Mouse (Mus musculus) T-helper 2 cell (primary cell): ENCODE measurements around the gene Nfib.

ENCODE experiments used
- in situ Hi-C: fragments of 300-600 bp; cut with MboI, MseI; formaldehyde crosslinking; loops from one replicate; pipeline ENCODE4 v1.15.1; 2025; ENCODE audit warnings: high pct_unique_total_duplicates

Nfib gene

DNA sequence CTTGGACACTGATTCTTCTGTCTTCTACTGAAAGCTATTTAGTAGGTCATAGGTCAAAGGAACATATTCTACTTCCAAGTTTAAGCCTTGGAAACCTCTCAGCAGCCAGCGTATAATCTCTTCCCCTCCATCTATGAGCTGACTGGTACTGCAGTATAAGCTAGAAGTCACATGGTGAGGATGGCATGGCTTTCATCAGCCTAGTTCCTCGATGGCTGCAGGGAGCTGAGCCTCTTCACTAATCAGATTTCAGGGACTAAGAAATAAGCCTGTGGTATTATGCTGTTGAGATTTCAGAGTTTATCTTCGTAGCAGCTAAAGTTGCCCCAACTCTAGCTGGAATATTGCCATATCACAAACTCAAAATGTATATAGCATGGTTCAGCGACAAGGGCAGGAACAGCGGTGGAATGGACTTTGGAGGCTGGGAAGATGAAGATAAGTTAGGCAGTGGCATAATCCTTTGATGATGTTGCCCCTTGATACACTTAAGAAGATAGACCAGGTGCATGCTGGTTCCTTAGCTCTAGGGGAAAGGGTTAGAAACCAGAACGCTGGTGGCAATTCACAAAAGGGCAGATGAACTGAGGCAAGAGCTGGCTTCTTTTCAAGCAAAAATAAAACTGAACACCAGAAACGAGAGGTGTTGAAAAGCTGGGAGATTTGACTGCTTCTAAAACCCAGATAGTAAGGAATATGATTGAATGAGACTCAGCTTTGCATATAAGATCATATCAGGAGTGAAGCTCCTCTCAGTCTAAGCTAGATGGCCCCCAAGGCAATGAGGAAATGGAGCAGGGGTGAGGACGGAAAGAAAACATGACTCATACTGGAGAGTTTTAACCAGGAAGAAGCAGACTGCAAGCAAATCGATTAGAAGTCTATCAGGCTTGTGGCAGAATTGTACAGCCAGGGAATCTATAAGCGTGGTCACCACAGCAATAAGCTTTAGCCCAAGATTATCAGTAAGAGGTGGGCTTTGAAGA lies 111.6 kb downstream of the Nfib start:
- in situ Hi-C loops = no loop called here

- in situ Hi-C loops = no loop called here
These were observed 113.2 kb downstream of the Nfib start for GRCm38 (mm10) chr4:82592086-82593030.

DNA sequence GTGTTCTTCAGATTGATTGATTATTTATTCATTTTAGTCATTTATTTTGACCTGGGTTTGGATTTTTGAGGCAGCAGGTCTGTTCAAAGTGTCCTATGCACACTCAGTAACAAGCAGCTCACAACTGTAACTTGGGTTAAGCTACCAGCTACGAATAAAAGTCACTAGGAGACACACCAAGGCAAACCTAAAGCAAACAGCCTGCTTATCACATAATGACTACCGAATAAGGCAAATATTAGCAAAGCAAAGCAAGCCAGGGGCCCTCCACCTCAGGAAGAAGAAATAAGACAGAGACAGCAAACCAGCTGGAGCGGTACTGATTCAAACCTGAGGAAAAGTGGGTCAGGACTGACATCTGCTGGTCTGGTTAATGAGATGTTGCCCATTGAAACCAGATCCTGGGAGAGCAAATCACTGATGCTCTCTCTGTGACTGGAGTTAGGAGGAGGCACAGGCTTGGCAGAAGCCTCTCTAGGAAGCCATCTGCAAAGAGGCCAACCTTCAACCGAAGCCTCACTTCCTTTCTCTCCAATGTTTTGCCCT lies 116.1 kb downstream of the Nfib start:
- in situ Hi-C loops = loop anchor here (10.0 kb wide), 1 partner anchor 1575 kb away; no protein-coding TSS in a partner anchor

DNA sequence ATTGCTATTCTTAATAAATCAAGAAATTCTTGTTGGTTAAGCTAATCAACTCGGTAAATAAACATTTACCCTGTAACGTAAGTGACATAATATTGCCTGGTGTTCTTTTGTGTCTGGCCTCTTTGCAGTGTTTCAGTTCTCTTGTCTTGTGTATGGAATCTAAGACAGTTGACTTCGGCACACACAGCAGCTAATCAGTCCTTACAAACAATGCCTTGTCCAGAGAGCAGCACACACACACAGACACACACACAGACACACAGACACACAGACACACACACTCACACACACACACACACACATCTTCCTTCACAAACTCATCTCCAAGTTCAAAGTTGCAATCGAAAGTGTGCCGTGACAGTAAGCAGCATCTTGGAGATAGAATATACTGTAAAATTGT lies 116.8 kb downstream of the Nfib start:
- in situ Hi-C loops = loop anchor here (10.0 kb wide), 1 partner anchor 1574 kb away; no protein-coding TSS in a partner anchor

GRCm38 (mm10) chr4:82587146-82587870 lies 118.2 kb downstream of the Nfib start:
- in situ Hi-C loops = loop anchor here (10.0 kb wide), 1 partner anchor 1573 kb away; no protein-coding TSS in a partner anchor

- in situ Hi-C loops = loop anchor here (10.0 kb wide), 1 partner anchor 1572 kb away; no protein-coding TSS in a partner anchor
These were observed 118.9 kb downstream of the Nfib start for GRCm38 (mm10) chr4:82586637-82587036.

DNA sequence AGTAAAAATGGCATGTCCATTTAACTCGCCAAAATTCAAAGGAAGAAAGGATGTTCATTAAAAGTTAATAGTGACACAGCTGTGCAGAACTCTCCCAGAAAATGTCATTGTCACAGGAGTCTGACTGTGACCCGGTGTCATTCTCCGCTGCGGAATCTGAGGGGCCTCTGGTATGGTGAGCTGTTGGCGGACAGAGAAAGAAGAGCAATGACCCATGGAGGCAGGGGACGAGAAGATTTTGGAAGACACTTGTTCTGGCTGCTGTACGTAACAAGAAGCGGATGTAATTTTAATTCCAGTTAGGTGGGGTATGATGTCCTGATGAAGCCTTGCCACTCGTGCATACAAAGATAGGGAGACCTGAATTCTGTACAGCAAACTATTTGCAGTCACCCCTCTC lies 120.0 kb downstream of the Nfib start:
- in situ Hi-C loops = loop anchor here (10.0 kb wide), 1 partner anchor 1571 kb away; no protein-coding TSS in a partner anchor

- in situ Hi-C loops = loop anchor here (10.0 kb wide), 1 partner anchor 1570 kb away; no protein-coding TSS in a partner anchor
These were observed 120.5 kb downstream of the Nfib start for GRCm38 (mm10) chr4:82585056-82585455.

GRCm38 (mm10) chr4:82584548-82584947 lies 121.0 kb downstream of the Nfib start:
- in situ Hi-C loops = loop anchor here (10.0 kb wide), 1 partner anchor 1570 kb away; no protein-coding TSS in a partner anchor

DNA sequence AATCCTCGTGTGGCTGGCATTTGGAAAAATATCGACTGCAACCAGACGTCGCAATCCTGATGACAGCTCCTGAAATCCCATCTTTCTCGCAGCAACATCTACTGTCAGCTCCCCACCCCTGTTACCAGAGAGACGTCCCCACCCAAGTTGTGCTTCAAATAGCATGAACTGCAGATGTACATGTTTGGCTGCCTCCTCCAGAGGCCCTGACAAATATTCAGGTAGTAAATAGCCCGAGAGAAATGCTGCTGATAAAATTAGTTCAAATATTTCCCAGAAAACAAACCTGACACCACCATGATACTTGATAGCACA lies 132.3 kb downstream of the Nfib start:
- in situ Hi-C loops = no loop called here

DNA sequence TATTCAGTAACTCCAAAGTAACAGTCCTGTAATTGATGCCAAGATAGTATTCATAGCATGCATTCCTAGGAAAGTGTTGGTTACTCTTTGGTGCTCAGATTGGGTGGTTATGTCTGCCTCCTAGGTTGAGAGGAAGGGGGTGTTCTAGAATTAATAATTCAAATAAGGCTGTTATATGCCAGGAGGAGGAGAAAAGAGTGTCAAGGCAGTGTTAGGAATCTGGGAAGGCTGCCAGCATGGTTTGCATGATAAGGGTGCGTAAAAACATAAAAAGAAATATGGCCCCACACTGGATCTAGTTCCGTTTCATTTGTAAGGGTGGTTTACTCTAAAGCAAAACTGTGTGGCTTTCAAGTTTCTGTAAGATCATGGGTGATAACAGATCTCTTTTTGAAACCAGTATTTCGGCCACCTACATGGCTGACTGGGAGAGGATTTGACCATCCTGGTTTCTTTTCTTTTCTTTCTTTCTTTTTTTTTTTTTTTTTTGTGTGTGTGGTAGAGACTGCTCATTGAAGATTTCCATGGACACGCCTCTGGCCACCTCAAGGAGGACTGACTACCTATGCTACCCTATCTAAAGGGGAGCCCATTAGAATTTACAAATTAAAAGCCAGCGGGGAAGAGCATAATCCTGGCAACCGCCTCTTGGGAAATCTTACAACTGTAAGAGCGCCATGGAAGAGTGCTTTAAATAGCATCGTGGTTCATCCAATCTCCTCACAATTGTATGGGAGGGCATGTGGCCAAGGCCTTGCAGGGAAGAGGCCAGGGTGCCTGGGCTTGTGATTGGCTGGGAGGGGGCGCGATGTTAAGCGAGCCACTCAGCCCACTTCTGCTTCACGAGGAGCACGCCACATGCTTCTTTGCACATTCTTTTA lies 132.9 kb downstream of the Nfib start:
- in situ Hi-C loops = no loop called here

DNA sequence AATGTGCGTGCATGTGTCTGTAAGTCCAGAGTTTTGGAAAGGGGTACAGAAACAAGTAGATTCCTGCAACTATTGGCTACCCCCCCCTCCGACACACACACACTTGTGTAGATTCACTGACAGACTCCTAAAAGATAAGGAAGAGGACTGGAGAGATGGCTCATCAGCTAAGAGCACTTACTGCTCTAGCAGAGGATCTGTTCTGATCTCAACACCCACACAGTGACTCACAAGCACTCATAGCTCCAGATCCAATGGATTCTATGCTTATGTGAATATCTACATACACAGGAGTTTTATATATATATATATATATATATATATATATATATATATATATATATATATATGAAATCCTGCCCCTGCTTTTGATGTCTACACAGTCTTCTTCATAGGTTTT lies 146.7 kb downstream of the Nfib start:
- in situ Hi-C loops = no loop called here

DNA sequence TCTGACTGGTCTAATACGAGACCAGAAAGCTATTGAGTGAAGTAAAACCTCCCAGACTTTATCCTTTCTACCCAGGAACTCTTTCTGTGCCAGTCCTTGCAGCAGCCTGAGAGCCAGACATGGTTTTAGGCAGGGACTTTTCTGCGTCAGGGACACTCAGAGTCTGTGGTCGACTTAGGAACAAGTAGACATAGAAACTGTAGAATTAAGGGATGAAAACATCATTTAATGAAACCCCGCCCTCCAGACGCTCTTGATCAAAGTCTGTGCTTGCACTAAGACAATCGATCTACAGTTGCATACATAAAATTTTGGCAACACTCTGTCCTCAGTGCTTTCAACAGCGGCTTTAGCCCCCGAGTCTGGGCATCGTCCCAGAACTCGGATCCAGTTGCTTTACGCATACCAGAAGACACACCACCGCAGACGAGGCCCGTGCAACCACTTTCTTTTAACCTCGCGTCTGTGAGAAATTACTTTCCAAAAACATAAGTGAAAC lies 149.8 kb downstream of the Nfib start:
- in situ Hi-C loops = no loop called here

DNA sequence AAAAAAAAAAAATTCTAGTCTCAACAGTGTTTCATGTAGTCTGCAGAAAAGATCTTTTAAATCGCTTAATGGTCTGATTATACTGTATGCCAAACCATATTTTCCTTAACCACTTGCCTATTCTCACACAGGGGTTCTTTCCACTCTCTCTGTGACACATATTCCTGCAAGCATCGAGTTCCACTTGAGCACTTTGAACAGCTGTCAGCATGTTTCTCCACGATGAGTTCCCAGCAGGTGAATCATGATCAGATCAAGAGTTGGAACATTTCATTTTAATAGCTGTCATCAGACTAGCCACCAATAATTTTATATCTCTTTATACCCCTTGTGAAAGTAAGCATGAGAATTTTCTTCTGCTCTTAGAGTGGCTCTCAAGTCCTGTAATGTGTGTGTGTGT lies 151.9 kb downstream of the Nfib start:
- in situ Hi-C loops = no loop called here

DNA sequence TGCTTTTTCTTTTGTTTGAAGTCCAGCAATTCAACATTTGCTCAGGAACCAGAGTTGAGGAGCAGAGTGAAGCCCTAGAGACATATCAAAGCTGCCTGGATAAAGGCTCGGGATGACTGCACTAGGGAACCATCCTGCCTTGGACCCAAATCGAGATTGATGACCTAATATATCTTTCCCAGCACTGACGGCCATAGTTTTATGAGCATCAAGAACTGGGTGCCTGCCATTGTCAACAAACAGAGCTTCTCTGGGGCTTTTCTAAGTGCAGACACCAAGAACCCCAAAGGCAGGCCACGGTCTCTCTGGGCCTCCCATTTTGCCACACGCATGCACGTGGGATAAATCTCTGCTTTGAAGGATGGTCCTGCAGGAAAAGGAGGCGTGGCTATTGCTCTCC lies 153.3 kb downstream of the Nfib start:
- in situ Hi-C loops = no loop called here

DNA sequence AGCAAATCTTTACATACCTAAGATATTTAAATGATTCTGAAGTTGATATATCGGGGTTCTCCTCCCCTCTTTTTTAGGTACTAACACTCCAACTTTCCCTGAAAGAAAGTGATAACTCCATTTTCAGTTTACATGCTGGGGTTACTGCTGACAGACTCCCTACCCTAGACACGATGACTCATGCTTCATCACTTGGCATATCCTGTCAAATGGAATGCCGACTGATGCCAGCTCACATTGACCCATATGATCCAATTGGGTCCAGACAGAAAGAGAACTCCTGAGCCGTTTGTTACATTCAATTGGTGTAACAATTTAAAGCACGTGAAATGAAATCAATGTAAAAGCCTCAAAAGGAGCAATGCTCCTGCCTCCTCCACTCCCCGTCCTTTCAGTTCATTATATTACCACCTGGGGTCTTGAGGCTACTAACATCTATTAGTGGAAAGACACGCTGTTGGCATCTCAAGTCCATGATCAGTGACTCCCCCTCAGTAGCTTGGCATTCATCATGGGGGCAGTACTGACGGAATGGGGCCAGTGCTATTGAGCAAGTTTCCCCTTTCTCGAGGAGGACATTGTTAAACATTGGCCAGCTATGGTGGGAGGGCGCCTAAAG lies 155.7 kb downstream of the Nfib start:
- in situ Hi-C loops = no loop called here

DNA sequence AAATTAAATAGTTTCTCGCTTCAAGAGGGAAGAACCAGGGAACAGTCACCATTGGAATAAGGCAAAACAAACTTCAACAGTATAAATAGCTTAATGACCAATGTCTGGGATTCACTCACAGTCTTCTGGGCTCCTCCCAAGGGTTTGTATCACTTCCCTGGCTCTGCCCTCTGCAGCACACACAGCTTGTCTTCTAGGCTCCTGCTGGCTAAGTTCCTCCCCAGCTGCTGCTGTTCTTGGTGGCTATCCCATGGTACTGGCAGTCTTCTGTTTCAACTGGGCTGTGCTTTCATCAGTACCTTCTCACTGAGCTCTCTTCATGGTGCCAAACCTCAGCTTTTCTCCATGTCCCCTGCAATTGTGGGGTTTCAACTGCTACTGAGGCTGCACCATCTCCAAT lies 157.3 kb downstream of the Nfib start:
- in situ Hi-C loops = no loop called here

DNA sequence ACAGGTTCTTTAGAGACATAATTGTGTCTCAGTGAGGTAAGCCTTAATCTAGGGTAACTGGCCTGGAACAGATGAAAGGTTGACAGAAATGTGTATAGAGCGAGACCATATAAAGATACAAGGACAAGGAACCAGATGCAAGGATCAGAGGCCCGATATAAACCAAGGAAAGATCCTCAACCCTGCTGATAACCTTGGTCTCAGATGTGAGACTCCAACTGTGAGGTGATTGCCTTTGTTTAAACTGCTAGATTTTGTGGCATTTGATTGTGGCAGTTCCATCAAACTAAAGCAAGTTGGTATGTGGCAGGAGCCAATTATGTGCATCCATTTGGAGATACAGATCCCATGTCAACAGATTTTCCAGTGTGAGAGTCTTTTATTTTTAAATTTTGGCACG lies 161.6 kb downstream of the Nfib start:
- in situ Hi-C loops = no loop called here

- in situ Hi-C loops = no loop called here
These were observed 162.2 kb downstream of the Nfib start for GRCm38 (mm10) chr4:82543398-82543740.
